Mouse (Mus musculus) midbrain, embryonic 13.5 days (tissue): Measurements from ENCODE around the gene Prkcz. TPM values are rescaled to one million over a fixed set of nuclear protein-coding genes. Genes with fewer than 3 reads are reported as not detected.

Source experiments
- ATAC-seq: fragments of 200-750 bp; cut with Nextera tagmentation; 2 replicates; pipeline ENCODE4 v1.8.0; 2017; ENCODE audit warnings: mild to moderate bottlenecking, moderate TSS enrichment, moderate library complexity
- H3K27ac ChIP-seq: fragments of 300-500 bp; sonication (generic); 2 replicates; pipeline ENCODE4 v1.5.1; 2015; ENCODE audit warnings: inconsistent platforms, mild to moderate bottlenecking, moderate library complexity
- H3K27me3 ChIP-seq: fragments of 300-500 bp; sonication (generic); 2 replicates; pipeline ENCODE4 v1.6.1; 2015; ENCODE audit warnings: mild to moderate bottlenecking, inconsistent platforms
- H3K36me3 ChIP-seq: fragments of 300-500 bp; sonication (generic); 2 replicates; pipeline ENCODE4 v1.6.1; 2015; ENCODE audit warnings: mild to moderate bottlenecking, inconsistent platforms
- H3K4me1 ChIP-seq: fragments of 300-500 bp; sonication (generic); replicated peaks from 2 replicates; pipeline ENCODE4 v1.6.1; 2015; ENCODE audit warnings: inconsistent platforms
- H3K4me2 ChIP-seq: fragments of 300-500 bp; sonication (generic); replicated peaks from 2 replicates; pipeline ENCODE4 v1.6.1; 2015; ENCODE audit warnings: moderate library complexity, mild to moderate bottlenecking, inconsistent platforms
- H3K4me3 ChIP-seq: fragments of 300-500 bp; sonication (generic); replicated peaks from 2 replicates; pipeline ENCODE4 v1.5.1; 2015; ENCODE audit warnings: mild to moderate bottlenecking, inconsistent platforms
- H3K9ac ChIP-seq: fragments of 300-500 bp; sonication (generic); replicated peaks from 2 replicates; pipeline ENCODE4 v1.6.1; 2015; ENCODE audit warnings: mild to moderate bottlenecking, inconsistent platforms
- H3K9me3 ChIP-seq: fragments of 300-500 bp; sonication (generic); 2 replicates; pipeline ENCODE4 v1.6.1; 2016; ENCODE audit warnings: mild to moderate bottlenecking, inconsistent platforms
- WGBS: fragments of 180-500 bp; shearing (Covaris S2); methylation state at CpG from one replicate; pipeline ENCODE4 v1.1.7; 2015; 5-methylcytosine and 5-hydroxymethylcytosine counted together
- polyA plus RNA-seq: library from polyadenylated mRNA; unstranded; fragments of >200 nt; fragmentation: Nextera tagmentation; extraction: Ambion mirVana; gene quantifications from 2 replicates; pipeline ENCODE4 v1.2.1, GENCODE M21; 2015

The Prkcz gene
- polyA plus RNA-seq, 1 experiment from 2014 or later: 56.7 TPM

GRCm38 (mm10) chr4:155234371-155235310, 126.5 kb downstream of the Prkcz start:
- no peaks in the 10 kb centered on the region for H3K36me3 ChIP-seq
- peaks cover 38% of the 10 kb centered on the region for H3K4me1 ChIP-seq
- no peaks in the 10 kb centered on the region for H3K9me3 ChIP-seq
- H3K27ac ChIP-seq: peak overlapping the region; percentile 89
- H3K27me3 ChIP-seq: no peaks in the 10 kb centered on the region
- 0 out of 2 replicates have a peak overlapping the region, but pooled peaks have one; percentile 44 for H3K4me2 ChIP-seq
- H3K4me3 ChIP-seq: no peak overlapping the region
- peak overlapping the region; percentile 58; the same call in 1 of the 2 replicates for H3K9ac ChIP-seq
- ATAC-seq: no peak; the same call in 1 of the 2 replicates
- WGBS: 72% methylated on average over 8 of the region's 8 CpGs

GRCm38 (mm10) chr4:155233878-155234277, 127.3 kb downstream of the Prkcz start:
- no peaks in the 10 kb centered on the region for H3K9me3 ChIP-seq
- WGBS: 40% methylated on average over 10 of the region's 10 CpGs
- H3K4me1 ChIP-seq: peaks cover 38% of the 10 kb centered on the region
- no peaks in the 10 kb centered on the region for H3K27me3 ChIP-seq
- H3K9ac ChIP-seq: peak overlapping the region; percentile 58
- no peaks in the 10 kb centered on the region for H3K36me3 ChIP-seq
- H3K4me3 ChIP-seq: no peak overlapping the region
- H3K27ac ChIP-seq: peak overlapping the region; percentile 89
- ATAC-seq: peak; percentile 21; the same call in 1 of the 2 replicates
- no peak overlapping the region for H3K4me2 ChIP-seq

- Histone ChIP-seq H3K9me3 (no peaks in the 10 kb centered on the region), H3K9ac (no peak overlapping the region)
- ATAC-seq: no peak
Observed at GRCm38 (mm10) chr4:155228461-155228860, 132.7 kb downstream of the Prkcz start.

GRCm38 (mm10) chr4:155227986-155228385, 133.2 kb downstream of the Prkcz start:
- 90% methylated on average over 4 of the region's 4 CpGs for WGBS
- no peak overlapping the region for H3K4me2 ChIP-seq
- ATAC-seq: no peak

More at GRCm38 (mm10) chr4:155228461-155228860, 132.7 kb downstream of the Prkcz start:
- Histone ChIP-seq H3K4me3 (no peak overlapping the region), H3K4me1 (peaks cover 12% of the 10 kb centered on the region), H3K27me3 (peaks cover 3% of the 10 kb centered on the region; the same call in 1 of the 2 replicates), H3K4me2 (no peak overlapping the region), H3K36me3 (no peaks in the 10 kb centered on the region), H3K27ac (no peak overlapping the region)
- 83% methylated on average over 5 of the region's 5 CpGs for WGBS

GRCm38 (mm10) chr4:155225918-155226317, 135.2 kb downstream of the Prkcz start:
- H3K9ac ChIP-seq: no peak overlapping the region

More at GRCm38 (mm10) chr4:155227986-155228385, 133.2 kb downstream of the Prkcz start:
- Histone ChIP-seq H3K9me3 (no peaks in the 10 kb centered on the region), H3K9ac (no peak overlapping the region), H3K27me3 (peaks cover 3% of the 10 kb centered on the region; the same call in 1 of the 2 replicates), H3K27ac (no peak overlapping the region), H3K4me1 (peaks cover 9% of the 10 kb centered on the region; the same call in 1 of the 2 replicates), H3K4me3 (no peak overlapping the region), H3K36me3 (no peaks in the 10 kb centered on the region)

GRCm38 (mm10) chr4:155223594-155224528, 137.3 kb downstream of the Prkcz start:
- peaks cover 34% of the 10 kb centered on the region for H3K4me1 ChIP-seq
- peak overlapping the region; percentile 82 for H3K9ac ChIP-seq
- peak overlapping the region; percentile 62 for H3K4me2 ChIP-seq
- H3K9me3 ChIP-seq: no peaks in the 10 kb centered on the region
- H3K27me3 ChIP-seq: peaks cover 3% of the 10 kb centered on the region; the same call in 1 of the 2 replicates
- H3K27ac ChIP-seq: peak overlapping the region; percentile 94
- WGBS: 34% methylated on average over 20 of the region's 20 CpGs
- no peak for ATAC-seq
- H3K36me3 ChIP-seq: no peaks in the 10 kb centered on the region
- peak overlapping the region; percentile 93 for H3K4me3 ChIP-seq

More at GRCm38 (mm10) chr4:155225918-155226317, 135.2 kb downstream of the Prkcz start:
- no peak for ATAC-seq
- Histone ChIP-seq H3K4me3 (no peak overlapping the region), H3K36me3 (no peaks in the 10 kb centered on the region), H3K27ac (no peak overlapping the region), H3K4me1 (peaks cover 14% of the 10 kb centered on the region), H3K9me3 (no peaks in the 10 kb centered on the region), H3K4me2 (no peak overlapping the region), H3K27me3 (peaks cover 3% of the 10 kb centered on the region; the same call in 1 of the 2 replicates)
- WGBS: 77% methylated on average over 5 of the region's 5 CpGs

- peak; percentile 100 for ATAC-seq
- H3K9ac ChIP-seq: peak overlapping the region; percentile 82
- H3K27ac ChIP-seq: peak overlapping the region; percentile 94
- H3K27me3 ChIP-seq: peaks cover 3% of the 10 kb centered on the region; the same call in 1 of the 2 replicates
- H3K4me2 ChIP-seq: peak overlapping the region; percentile 62
- peaks cover 43% of the 10 kb centered on the region for H3K4me1 ChIP-seq
- no peaks in the 10 kb centered on the region for H3K9me3 ChIP-seq
- H3K36me3 ChIP-seq: no peaks in the 10 kb centered on the region
- 0% methylated on average over 45 of the region's 116 CpGs for WGBS
- peak overlapping the region; percentile 93 for H3K4me3 ChIP-seq
Observed at GRCm38 (mm10) chr4:155222841-155223593, 138.1 kb downstream of the Prkcz start.

- Histone ChIP-seq H3K9ac (peak within 1 kb of the TSS; percentile 97), H3K9me3 (no peaks in the 10 kb centered on the region), H3K4me3 (peak within 1 kb of the TSS; percentile 93), H3K27me3 (peaks cover 3% of the 10 kb centered on the region; the same call in 1 of the 2 replicates), H3K4me1 (peaks cover 48% of the 10 kb centered on the region), H3K4me2 (peak within 1 kb of the TSS; percentile 98), H3K36me3 (no peaks in the 10 kb centered on the region), H3K27ac (peak within 1 kb of the TSS; percentile 94)
- WGBS: no CpG with 5 or more reads among the region's 63 CpGs
- ATAC-seq: no peak
Observed at GRCm38 (mm10) chr4:155222552-155222840, 138.7 kb downstream of the Prkcz start, which contains the start of gene Ski. Ski (minus strand) TSS chr4:155222592.

GRCm38 (mm10) chr4:155221599-155222551, 139.3 kb downstream of the Prkcz start:
- peaks cover 54% of the 10 kb centered on the region for H3K4me1 ChIP-seq
- H3K27me3 ChIP-seq: peaks cover 3% of the 10 kb centered on the region; the same call in 1 of the 2 replicates
- peak overlapping the region; percentile 98 for H3K4me2 ChIP-seq
- H3K9ac ChIP-seq: peak overlapping the region; percentile 97
- H3K36me3 ChIP-seq: no peaks in the 10 kb centered on the region
- no peak for ATAC-seq
- H3K27ac ChIP-seq: peak overlapping the region; percentile 86
- H3K4me3 ChIP-seq: peak overlapping the region; percentile 93
- H3K9me3 ChIP-seq: no peaks in the 10 kb centered on the region
- under 1% methylated on average over 71 of the region's 93 CpGs for WGBS

- 5% methylated on average over 7 of the region's 7 CpGs for WGBS
Observed at GRCm38 (mm10) chr4:155221106-155221505, 140.1 kb downstream of the Prkcz start.

More at GRCm38 (mm10) chr4:155221106-155221505, 140.1 kb downstream of the Prkcz start:
- Histone ChIP-seq H3K4me2 (peak overlapping the region; percentile 98), H3K27ac (peak overlapping the region; percentile 86), H3K9ac (peak overlapping the region; percentile 97), H3K4me3 (peak overlapping the region; percentile 93), H3K9me3 (no peaks in the 10 kb centered on the region), H3K36me3 (no peaks in the 10 kb centered on the region), H3K4me1 (peaks cover 62% of the 10 kb centered on the region), H3K27me3 (peaks cover 3% of the 10 kb centered on the region; the same call in 1 of the 2 replicates)
- ATAC-seq: no peak
